Mouse (Mus musculus): ENCODE data around the gene Tspan15.

Tspan15 gene

GRCm38 (mm10) chr10:62231395-62231732, 313 bp upstream of the Tspan15 start:
- no peak for DNase-seq (ENCODE audit: extremely low spot score, low spot score)

- no peak for DNase-seq (ENCODE audit: extremely low spot score, low spot score)
Measured at GRCm38 (mm10) chr10:62228126-62228525, 2.9 kb downstream of the Tspan15 start.

GRCm38 (mm10) chr10:62225839-62226238, 5.2 kb downstream of the Tspan15 start:
- DNase-seq (ENCODE audit: extremely low spot score, low spot score) = no peak

- DNase-seq (ENCODE audit: extremely low spot score, low spot score) = no peak
Measured at GRCm38 (mm10) chr10:62224231-62224630, 6.8 kb downstream of the Tspan15 start.

GRCm38 (mm10) chr10:62222777-62223176, 8.3 kb downstream of the Tspan15 start:
- DNase-seq (ENCODE audit: extremely low spot score, low spot score) = no peak

- DNase-seq (ENCODE audit: extremely low spot score, low spot score) = no peak
Measured at GRCm38 (mm10) chr10:62221647-62222046, 9.4 kb downstream of the Tspan15 start.

- DNase-seq (ENCODE audit: extremely low spot score, low spot score) = no peak
Measured at GRCm38 (mm10) chr10:62220732-62221514, 10.1 kb downstream of the Tspan15 start.

- no peak for DNase-seq (ENCODE audit: extremely low spot score, low spot score)
Measured at GRCm38 (mm10) chr10:62218789-62219172, 12.3 kb downstream of the Tspan15 start.

GRCm38 (mm10) chr10:62218044-62218788, 12.8 kb downstream of the Tspan15 start:
- DNase-seq (ENCODE audit: extremely low spot score, low spot score) = no peak

GRCm38 (mm10) chr10:62217196-62217595, 13.9 kb downstream of the Tspan15 start:
- no peak for DNase-seq (ENCODE audit: extremely low spot score, low spot score)

- no peak for DNase-seq (ENCODE audit: extremely low spot score, low spot score)
Measured at GRCm38 (mm10) chr10:62216595-62216994, 14.5 kb downstream of the Tspan15 start.

- DNase-seq (ENCODE audit: extremely low spot score, low spot score) = no peak
Measured at GRCm38 (mm10) chr10:62215633-62216032, 15.4 kb downstream of the Tspan15 start.

GRCm38 (mm10) chr10:62215169-62215616, 15.9 kb downstream of the Tspan15 start:
- DNase-seq (ENCODE audit: extremely low spot score, low spot score) = no peak

GRCm38 (mm10) chr10:62211310-62211709, 19.7 kb downstream of the Tspan15 start:
- DNase-seq (ENCODE audit: extremely low spot score, low spot score) = no peak

GRCm38 (mm10) chr10:62208241-62208896, 22.7 kb downstream of the Tspan15 start:
- DNase-seq (ENCODE audit: extremely low spot score, low spot score) = no peak

GRCm38 (mm10) chr10:62202574-62202973, 28.5 kb downstream of the Tspan15 start:
- no peak for DNase-seq (ENCODE audit: extremely low spot score, low spot score)

GRCm38 (mm10) chr10:62198891-62199290, 32.2 kb downstream of the Tspan15 start:
- no peak for DNase-seq (ENCODE audit: extremely low spot score, low spot score)

- DNase-seq (ENCODE audit: extremely low spot score, low spot score) = no peak
Measured at GRCm38 (mm10) chr10:62197403-62197802, 33.6 kb downstream of the Tspan15 start.

GRCm38 (mm10) chr10:62195376-62195775, 35.7 kb downstream of the Tspan15 start:
- DNase-seq (ENCODE audit: extremely low spot score, low spot score) = no peak

GRCm38 (mm10) chr10:62194946-62195345, 36.1 kb downstream of the Tspan15 start:
- DNase-seq (ENCODE audit: extremely low spot score, low spot score) = no peak

- DNase-seq (ENCODE audit: extremely low spot score, low spot score) = no peak
Measured at GRCm38 (mm10) chr10:62194461-62194860, 36.6 kb downstream of the Tspan15 start.

- no peak for DNase-seq (ENCODE audit: extremely low spot score, low spot score)
Measured at GRCm38 (mm10) chr10:62194043-62194442, 37.0 kb downstream of the Tspan15 start.
